Mouse (Mus musculus) erythroblast, embryonic 14.5 days (primary cell): ENCODE measurements around the gene Plekho1.

Experiments
- GATA1 ChIP-seq: IDR thresholded peaks from 2 replicates; pipeline ENCODE4 v1.6.1; 2012; ENCODE audit warnings: low read length, inconsistent platforms, mixed read lengths
- TAL1 ChIP-seq: IDR thresholded peaks from 3 replicates; pipeline ENCODE4 v1.6.1; 2012; ENCODE audit warnings: low read length, inconsistent platforms, mixed read lengths

GRCm38 (mm10) chr3:95996451-95997073 is 761 bp upstream of the Plekho1 start:
- no peak for TF ChIP-seq TAL1
- TF ChIP-seq GATA1, result no peak
